Mouse (Mus musculus) stomach, postnatal 0 days (tissue): ENCODE measurements at regions not wholly inside any gene's neighbourhood (a gene's known extent, or its start where the extent isn't known, plus 50 kb on each side); places are given as distances from the start of the nearest gene placed in this dataset.

Source experiments
- CTCF ChIP-seq: IDR thresholded peaks from 2 replicates; pipeline ENCODE4 v1.5.1; 2016; ENCODE audit warnings: antibody characterized with exemption, low read depth, mild to moderate bottlenecking, moderate library complexity
- EP300 ChIP-seq: optimal IDR thresholded peaks from 2 replicates; pipeline ENCODE3; 2016; ENCODE audit warnings: antibody characterized with exemption

- TF ChIP-seq EP300 (no peak), CTCF (no peak)
These were observed 107.8 kb upstream of the Bmper start for GRCm38 (mm10) chr9:23115026-23115425.
